ENCODE assay signal across 23 mouse cellular contexts in genomic region chr2:59580939-59581338, GRCm38 (mm10).
"Had no signal": no experiment of that assay in that cellular context is flagged by ENCODE, and none has a peak within 500 bp of the region (broad histone marks: within the 10 kb centered on the region; RNA-seq: fewer than 3 reads in every experiment).

No protein-coding gene starts in this region.

- ATAC-seq: intestine, embryonic 15.5 days; liver, embryonic 12.5 days; midbrain, embryonic 13.5 days; midbrain, embryonic 16.5 days had no signal

- H3K4me3 ChIP-seq: intestine, embryonic 15.5 days; left cerebral cortex, adult 2 months; limb, embryonic 13.5 days; liver, embryonic 12.5 days; liver, embryonic 15.5 days; megakaryocyte, embryonic 14.5 days; midbrain, embryonic 10.5 days; midbrain, embryonic 13.5 days; myocyte; neural tube, embryonic 13.5 days had no signal

- DNase-seq: kidney, adult 11 months; kidney, postnatal 36 days; layer of hippocampus, postnatal 36 days; left cerebral cortex, postnatal 4 days; liver; lung, adult 18-20 months; retina, postnatal 1 day; right cerebral cortex, postnatal 25 days; spleen, adult 18-20 months; thymus, adult 2 months; thymus, postnatal 14 days; thymus, postnatal 4 days had no signal

- H3K4me1 ChIP-seq: intestine, embryonic 15.5 days; liver, embryonic 12.5 days; liver, embryonic 15.5 days; megakaryocyte, embryonic 14.5 days; midbrain, embryonic 13.5 days; neural tube, embryonic 13.5 days had no signal

- H3K9me3 ChIP-seq: intestine, embryonic 15.5 days; liver, embryonic 12.5 days; liver, embryonic 15.5 days; midbrain, embryonic 13.5 days; neural tube, embryonic 13.5 days had no signal

- H3K27ac ChIP-seq: intestine, embryonic 15.5 days; left cerebral cortex, adult 2 months; limb, embryonic 13.5 days; liver, embryonic 12.5 days; liver, embryonic 15.5 days; midbrain, embryonic 10.5 days; midbrain, embryonic 13.5 days; neural tube, embryonic 13.5 days had no signal

- H3K36me3 ChIP-seq: intestine, embryonic 15.5 days; limb, embryonic 13.5 days; liver, embryonic 12.5 days; liver, embryonic 15.5 days; midbrain, embryonic 10.5 days; midbrain, embryonic 13.5 days; neural tube, embryonic 13.5 days had no signal

- H3K4me2 ChIP-seq: intestine, embryonic 15.5 days; limb, embryonic 13.5 days; liver, embryonic 12.5 days; liver, embryonic 15.5 days; midbrain, embryonic 13.5 days; neural tube, embryonic 13.5 days had no signal

- H3K9ac ChIP-seq: intestine, embryonic 15.5 days; limb, embryonic 13.5 days; liver, embryonic 12.5 days; liver, embryonic 15.5 days; midbrain, embryonic 13.5 days; neural tube, embryonic 13.5 days had no signal

- H3K27me3 ChIP-seq: intestine, embryonic 15.5 days; liver, embryonic 12.5 days; liver, embryonic 15.5 days; midbrain, embryonic 13.5 days; neural tube, embryonic 13.5 days had no signal
